In genomic region chr17:12203414-12203897, GRCm38 (mm10) we compare ENCODE assay signal across 8 mouse cellular contexts.
DNase-seq lines count a peak whose midpoint lies in the region; ATAC-seq and TF ChIP-seq lines count a peak whose summit lies in the region.
"Had no signal": no experiment of that assay in that cellular context is flagged by ENCODE, and none has a peak within 500 bp of the region (broad histone marks: within the 10 kb centered on the region; RNA-seq: fewer than 3 reads in every experiment).

No protein-coding gene starts in this region.

- H3K9ac ChIP-seq in ES-E14 (ENCODE audit: insufficient read depth, low read depth, low read length, poor library complexity, severe bottlenecking): no peak overlapping the region; the same call in 1 of the 2 replicates
- no peak overlapping the region for H3K9ac ChIP-seq in forebrain, embryonic 16.5 days (replicated peaks; ENCODE audit: low read depth, low read length)
- H3K9ac ChIP-seq in liver, embryonic 12.5 days: peak overlapping the region; percentile 84
- H3K9ac ChIP-seq: stomach, embryonic 15.5 days had no signal

- WGBS in forebrain, embryonic 16.5 days: 34% methylated on average over 15 of the region's 15 CpGs
- 79% methylated on average over 15 of the region's 15 CpGs for WGBS in liver, embryonic 12.5 days (ENCODE audit: insufficient replicate concordance)

- in situ Hi-C loops in ES-E14 (cut with MboI; ENCODE audit: low sequenced_read_pairs in 2 of 2, unreplicated experiment in 2 of 2): loop anchor here (10.0 to 25.0 kb wide), 2 partner anchors 99 to 166 kb away; no protein-coding TSS in a partner anchor

- peak overlapping the region; percentile 19 for H3K4me2 ChIP-seq in forebrain, embryonic 16.5 days (ENCODE audit: low read length)
- H3K4me2 ChIP-seq in liver, embryonic 12.5 days: peak overlapping the region; percentile 69
- H3K4me2 ChIP-seq: stomach, embryonic 15.5 days had no signal

- peaks cover 2% of the 10 kb centered on the region; the same call in 1 of the 2 replicates for H3K36me3 ChIP-seq in ES-E14 (ENCODE audit: control insufficient read depth, insufficient read depth, low read length, poor library complexity, severe bottlenecking)
- no peaks in the 10 kb centered on the region; the same call in 1 of the 2 replicates for H3K36me3 ChIP-seq in forebrain, embryonic 16.5 days (ENCODE audit: control insufficient read depth, insufficient read depth)
- peaks cover 52% of the 10 kb centered on the region for H3K36me3 ChIP-seq in liver, embryonic 12.5 days
- H3K36me3 ChIP-seq: stomach, embryonic 15.5 days had no signal

- H3K4me3 ChIP-seq in ES-E14 (ENCODE audit: insufficient read depth in 1 of 2, low read depth in 1 of 2, low read length in 2 of 2, poor library complexity in 1 of 2, severe bottlenecking in 1 of 2): peak overlapping the region; percentile 0 to 16; a peak in 1 of 4 replicates
- H3K4me3 ChIP-seq in forebrain, embryonic 16.5 days (replicated peaks; ENCODE audit: low read length): no peak overlapping the region
- H3K4me3 ChIP-seq in liver, embryonic 12.5 days: no peak overlapping the region
- H3K4me3 ChIP-seq: stomach, embryonic 15.5 days had no signal

- H3K27me3 ChIP-seq in forebrain, embryonic 16.5 days (replicated peaks; ENCODE audit: control insufficient read depth, insufficient read depth, low read length): no peaks in the 10 kb centered on the region
- no peaks in the 10 kb centered on the region for H3K27me3 ChIP-seq in liver, embryonic 12.5 days (replicated peaks)
- H3K27me3 ChIP-seq: stomach, embryonic 15.5 days had no signal

- DNase-seq in ES-E14 (ENCODE audit: low read depth, low spot score) (no peak), ZHBTc4 (ENCODE audit: low read depth, low spot score) (peak; percentile 80)
- DNase-seq in adrenal gland, adult 8-10 months: no peak
- DNase-seq in embryo, embryonic 10.5 days (ENCODE audit: low spot score): no peak

- H3K27ac ChIP-seq in ES-E14 (ENCODE audit: insufficient read depth, low read depth, low read length, poor library complexity, severe bottlenecking): peak overlapping the region; percentile 1; the same call in 1 of the 2 replicates
- H3K27ac ChIP-seq in forebrain, embryonic 16.5 days (ENCODE audit: low read length): no peak overlapping the region; the same call in 1 of the 2 replicates
- H3K27ac ChIP-seq in liver, embryonic 12.5 days: peak overlapping the region; percentile 100

- ATAC-seq in forebrain, embryonic 16.5 days: peak; percentile 71
- ATAC-seq in liver, embryonic 12.5 days: no peak
- no peak for ATAC-seq in inflammation-experienced regulatory T-cells, adult 6 months

- no peaks in the 10 kb centered on the region for H3K9me3 ChIP-seq in ES-E14 (ENCODE audit: control insufficient read depth, insufficient read depth, low read depth, low read length)
- no peaks in the 10 kb centered on the region for H3K9me3 ChIP-seq in forebrain, embryonic 16.5 days (ENCODE audit: control insufficient read depth, low read length)
- no peaks in the 10 kb centered on the region for H3K9me3 ChIP-seq in liver, embryonic 12.5 days (replicated peaks)
- H3K9me3 ChIP-seq: stomach, embryonic 15.5 days had no signal

- H3K4me1 ChIP-seq in ES-E14 (ENCODE audit: control insufficient read depth in 2 of 2, insufficient read depth in 2 of 2, low read length in 2 of 2, poor library complexity in 1 of 2): peaks cover 8 to 32% of the 10 kb centered on the region in 2 experiments
- H3K4me1 ChIP-seq in forebrain, embryonic 16.5 days (replicated peaks; ENCODE audit: control insufficient read depth, insufficient read depth, low read length): peaks cover 51% of the 10 kb centered on the region
- peaks cover 98% of the 10 kb centered on the region for H3K4me1 ChIP-seq in liver, embryonic 12.5 days

TF ChIP-seq in ES-E14, 5 proteins besides CTCF, POLR2A, EP300 and RAD21:
- TF ChIP-seq MAFK (IDR thresholded peaks at IDR 0.05; ENCODE audit: insufficient read depth, low read depth, low read length) (no peak), ZC3H11A (IDR thresholded peaks at IDR 0.05; ENCODE audit: borderline replicate concordance, low read depth, low read length) (no peak), HCFC1 (IDR thresholded peaks at IDR 0.05; ENCODE audit: borderline replicate concordance, insufficient read depth, low read length) (no peak), ZNF384 (IDR thresholded peaks at IDR 0.05; ENCODE audit: low read depth, low read length) (no peak), CHD2 (IDR thresholded peaks at IDR 0.05; ENCODE audit: low read depth, low read length) (no peak)

Comparison
In these comparisons a context has a peak if more than half of its experiments do, and no peak if none do; other contexts are left out.
1. H3K4me3 ChIP-seq: peak in ES-E14 (2 of 2); none in forebrain, embryonic 16.5 days (single experiment) and liver, embryonic 12.5 days (single experiment).